In genomic region chr5:29434872-29435358, GRCm38 (mm10) we compare ENCODE assay signal across 9 mouse cellular contexts. TPM values are rescaled to one million over a fixed set of nuclear protein-coding genes. Genes with fewer than 3 reads are reported as not detected.
DNase-seq lines count a peak whose midpoint lies in the region; ATAC-seq and TF ChIP-seq lines count a peak whose summit lies in the region.
"Had no signal": no experiment of that assay in that cellular context is flagged by ENCODE, and none has a peak within 500 bp of the region (broad histone marks: within the 10 kb centered on the region; RNA-seq: fewer than 3 reads in every experiment).

No protein-coding gene starts in this region.

- H3K27ac ChIP-seq in kidney, adult 2 months (ENCODE audit: insufficient read depth, low read depth, low read length): peak overlapping the region; percentile 29
- H3K27ac ChIP-seq in embryonic facial prominence, embryonic 10.5 days (replicated peaks): peak overlapping the region; percentile 86
- H3K27ac ChIP-seq in heart, embryonic 10.5 days: peak overlapping the region; percentile 90

- no peak for ATAC-seq in G1E (ENCODE audit: extremely low read depth, insufficient number of reproducible peaks, low FRiP score, poor library complexity, severe bottlenecking)

- TF ChIP-seq CTCF in kidney, adult 2 months (conservative IDR thresholded peaks at IDR 0.05; ENCODE audit: insufficient read depth, insufficient read length, low read depth, low read length): no peak
- TF ChIP-seq CTCF in G1E (IDR thresholded peaks at IDR 0.05; ENCODE audit: low read depth, low read length): no peak

- H3K36me3 ChIP-seq in kidney, adult 2 months (ENCODE audit: control insufficient read depth, insufficient read depth, low read length): peaks cover 2% of the 10 kb centered on the region; the same call in 1 of the 2 replicates
- peaks cover 47% of the 10 kb centered on the region for H3K36me3 ChIP-seq in G1E (replicated peaks)
- H3K36me3 ChIP-seq in embryonic facial prominence, embryonic 10.5 days (replicated peaks): peaks cover 41% of the 10 kb centered on the region
- H3K36me3 ChIP-seq in heart, embryonic 10.5 days: peaks cover 36% of the 10 kb centered on the region

- WGBS in kidney, adult 2 months: under 1% methylated on average over 48 of the region's 48 CpGs
- under 1% methylated on average over 48 of the region's 48 CpGs for WGBS in embryonic facial prominence, embryonic 10.5 days
- under 1% methylated on average over 48 of the region's 48 CpGs for WGBS in heart, embryonic 10.5 days

- no peaks in the 10 kb centered on the region for H3K9me3 ChIP-seq in G1E (replicated peaks)
- no peaks in the 10 kb centered on the region for H3K9me3 ChIP-seq in embryonic facial prominence, embryonic 10.5 days
- no peaks in the 10 kb centered on the region for H3K9me3 ChIP-seq in heart, embryonic 10.5 days

- TF ChIP-seq POLR2A in kidney, adult 2 months (IDR thresholded peaks at IDR 0.05; ENCODE audit: low read depth, low read length): no peak

- peak overlapping the region; percentile 85 for H3K4me3 ChIP-seq in kidney, adult 2 months (ENCODE audit: insufficient read depth, low read depth, low read length)
- H3K4me3 ChIP-seq in G1E (ENCODE audit: low read depth, low read length): peak overlapping the region; percentile 86
- peak overlapping the region; percentile 97 for H3K4me3 ChIP-seq in embryonic facial prominence, embryonic 10.5 days
- H3K4me3 ChIP-seq in heart, embryonic 10.5 days: peak overlapping the region; percentile 93

- DNase-seq in kidney, adult 2 months: peak; percentile 52
- DNase-seq in kidney, adult 18-20 months: no peak
- peak; percentile 24 for DNase-seq in G1E (ENCODE audit: low spot score)
- DNase-seq in embryonic facial prominence, embryonic 10.5 days (ENCODE audit: low spot score): no peak
- DNase-seq in heart, embryonic 10.5 days (ENCODE audit: low spot score): peak; percentile 79
- peak; percentile 59 for DNase-seq in kidney, postnatal 10 days
- peak; percentile 47 for DNase-seq in lung, postnatal 10 days
- peak; percentile 29 for DNase-seq in ovary, postnatal 14 days (ENCODE audit: low spot score)

- peaks cover 11% of the 10 kb centered on the region for H3K4me1 ChIP-seq in kidney, adult 2 months (ENCODE audit: control insufficient read depth, insufficient read depth, low read length)
- peaks cover 48% of the 10 kb centered on the region for H3K4me1 ChIP-seq in G1E (ENCODE audit: insufficient read depth, low read depth, low read length)
- H3K4me1 ChIP-seq in embryonic facial prominence, embryonic 10.5 days: peaks cover 19% of the 10 kb centered on the region
- peaks cover 17% of the 10 kb centered on the region for H3K4me1 ChIP-seq in heart, embryonic 10.5 days

- H3K27me3 ChIP-seq in kidney, adult 2 months (replicated peaks; ENCODE audit: control insufficient read depth, insufficient read depth, low read length): no peaks in the 10 kb centered on the region
- H3K27me3 ChIP-seq in G1E (ENCODE audit: insufficient read depth, low read length): peaks cover 11% of the 10 kb centered on the region
- H3K27me3 ChIP-seq in embryonic facial prominence, embryonic 10.5 days (replicated peaks; ENCODE audit: low read depth, poor library complexity, severe bottlenecking): 0 out of 2 replicates have a peak, but pooled peaks cover 7% of the 10 kb centered on the region
- peaks cover 12% of the 10 kb centered on the region; the same call in 1 of the 2 replicates for H3K27me3 ChIP-seq in heart, embryonic 10.5 days (ENCODE audit: insufficient read depth, poor library complexity, severe bottlenecking)

RNA-seq across cellular contexts. Expression of gene Nom1, which starts 0.5 kb away (rescaled TPM):
- polyA plus RNA-seq in kidney, adult 2 months (2012; rRNA removed): 4.8 and 6.8 TPM in 2 replicates
- 26.2 and 26.6 TPM in 2 replicates for total RNA-seq in G1E (2014; fragmentation: Nextera tagmentation)
- total RNA-seq in G1E (2017): 22.0 and 26.3 TPM in 2 replicates
- polyA plus RNA-seq in G1E (2012): 12.1 and 14.9 TPM in 2 replicates
- polyA plus RNA-seq in embryonic facial prominence, embryonic 10.5 days (2016; fragmentation: Nextera tagmentation; extraction: Ambion mirVana): 35.8 and 36.4 TPM in 2 replicates
- polyA plus RNA-seq in heart, embryonic 10.5 days (2016; fragmentation: Nextera tagmentation; extraction: Ambion mirVana): 25.3 and 29.5 TPM in 2 replicates

RNA-seq across cellular contexts. Expression of gene Mnx1, which starts 43.4 kb away (rescaled TPM):
- not detected in 2 replicates for polyA plus RNA-seq in kidney, adult 2 months (2012; rRNA removed)
- total RNA-seq in G1E (2014; fragmentation: Nextera tagmentation): not detected in 2 replicates
- 0.06 TPM in 1 of 2 replicates, not detected in the other for total RNA-seq in G1E (2017)
- polyA plus RNA-seq in G1E (2012): not detected in 2 replicates
- not detected in 2 replicates for polyA plus RNA-seq in embryonic facial prominence, embryonic 10.5 days (2016; fragmentation: Nextera tagmentation; extraction: Ambion mirVana)
- polyA plus RNA-seq in heart, embryonic 10.5 days (2016; fragmentation: Nextera tagmentation; extraction: Ambion mirVana): 0.06 TPM in 1 of 2 replicates, not detected in the other
- total RNA-seq: layer of hippocampus, postnatal 25 days had no signal

RNA-seq across cellular contexts. Expression of gene Lmbr1, which starts 56.7 kb away (rescaled TPM):
- polyA plus RNA-seq in kidney, adult 2 months (2012; rRNA removed): 3.9 and 4.4 TPM in 2 replicates
- total RNA-seq in G1E (2014; fragmentation: Nextera tagmentation) (10.0 and 10.5 TPM in 2 replicates), G1E (2017) (10.0 TPM in 2 replicates)
- polyA plus RNA-seq in G1E (2012): 1.7 and 2.4 TPM in 2 replicates
- 7.0 and 7.7 TPM in 2 replicates for polyA plus RNA-seq in embryonic facial prominence, embryonic 10.5 days (2016; fragmentation: Nextera tagmentation; extraction: Ambion mirVana)
- polyA plus RNA-seq in heart, embryonic 10.5 days (2016; fragmentation: Nextera tagmentation; extraction: Ambion mirVana): 8.2 and 12.4 TPM in 2 replicates

Comparison
In these comparisons a context has a peak if more than half of its experiments do, and no peak if none do; other contexts are left out.
1. DNase-seq: peak in kidney, adult 2 months (single experiment), G1E (single experiment), heart, embryonic 10.5 days (single experiment), kidney, postnatal 10 days (single experiment), lung, postnatal 10 days (single experiment) and ovary, postnatal 14 days (single experiment); none in kidney, adult 18-20 months (single experiment) and embryonic facial prominence, embryonic 10.5 days (single experiment).
2. H3K27ac ChIP-seq: peak in every context shown above with its lines; median percentile 90 in heart, embryonic 10.5 days; 86 in embryonic facial prominence, embryonic 10.5 days; 29 in kidney, adult 2 months.
3. Peak in every context shown above with its lines, with median percentiles within 50 percentile points of each other: H3K4me3 ChIP-seq.